Mouse (Mus musculus) embryonic facial prominence, embryonic 12.5 days (tissue): ENCODE measurements around the gene Kif2c. TPM values are rescaled to one million over a fixed set of nuclear protein-coding genes. Genes with fewer than 3 reads are reported as not detected.

ENCODE experiments used
- ATAC-seq: fragments of 200-750 bp; cut with Nextera tagmentation; 2 replicates; pipeline ENCODE4 v1.8.0; 2017; ENCODE audit not compliant: insufficient number of reproducible peaks, insufficient read depth, low FRiP score, low TSS enrichment
- H3K27ac ChIP-seq: fragments of 300-500 bp; sonication (generic); 2 replicates; pipeline ENCODE4 v1.5.1; 2016; ENCODE audit warnings: mild to moderate bottlenecking
- H3K27me3 ChIP-seq: fragments of 300-500 bp; sonication (generic); 2 replicates; pipeline ENCODE4 v1.6.1; 2016; ENCODE audit warnings: mild to moderate bottlenecking, moderate library complexity
- H3K36me3 ChIP-seq: fragments of 300-500 bp; sonication (generic); 2 replicates; pipeline ENCODE4 v1.6.1; 2016; ENCODE audit warnings: mild to moderate bottlenecking
- H3K4me1 ChIP-seq: fragments of 300-500 bp; sonication (generic); 2 replicates; pipeline ENCODE4 v1.6.1; 2016
- H3K4me2 ChIP-seq: fragments of 300-500 bp; sonication (generic); replicated peaks from 2 replicates; pipeline ENCODE4 v1.6.1; 2016; ENCODE audit warnings: mild to moderate bottlenecking, moderate library complexity
- H3K4me3 ChIP-seq: fragments of 300-500 bp; sonication (generic); 2 replicates; pipeline ENCODE4 v1.5.1; 2016; ENCODE audit warnings: mild to moderate bottlenecking
- H3K9ac ChIP-seq: fragments of 300-500 bp; sonication (generic); 2 replicates; pipeline ENCODE4 v1.6.1; 2016; ENCODE audit warnings: mild to moderate bottlenecking, moderate library complexity
- H3K9me3 ChIP-seq: fragments of 300-500 bp; sonication (generic); 2 replicates; pipeline ENCODE4 v1.6.1; 2016; ENCODE audit warnings: mild to moderate bottlenecking, moderate library complexity
- WGBS: fragments of 180-500 bp; shearing (Covaris S2); methylation state at CpG from one replicate; pipeline ENCODE4 v1.1.7; 2016; 5-methylcytosine and 5-hydroxymethylcytosine counted together
- polyA plus RNA-seq: library from polyadenylated mRNA; unstranded; fragments of >200 nt; fragmentation: Nextera tagmentation; extraction: Ambion mirVana; gene quantifications from 2 replicates; pipeline ENCODE4 v1.2.1, GENCODE M21; 2016

Gene Kif2c
- polyA plus RNA-seq, 1 experiment from 2014 or later = 89.5 TPM

GRCm38 (mm10) chr4:117214250-117214649 is 31.8 kb upstream of the Kif2c start:
- H3K4me2 ChIP-seq = no peak overlapping the region
- H3K27ac ChIP-seq = no peak overlapping the region
- H3K9ac ChIP-seq = no peak overlapping the region
- no peaks in the 10 kb centered on the region for H3K36me3 ChIP-seq
- no peak overlapping the region for H3K4me3 ChIP-seq
- H3K9me3 ChIP-seq = no peaks in the 10 kb centered on the region
- H3K4me1 ChIP-seq = no peaks in the 10 kb centered on the region
- peaks cover 3% of the 10 kb centered on the region; the same call in 1 of the 2 replicates for H3K27me3 ChIP-seq
- 82% methylated on average over 6 of the region's 6 CpGs for WGBS
- ATAC-seq = no peak

GRCm38 (mm10) chr4:117210147-117211074 is 28.0 kb upstream of the Kif2c start:
- Histone ChIP-seq H3K27me3 (peaks cover 3% of the 10 kb centered on the region; the same call in 1 of the 2 replicates), H3K9ac (no peak overlapping the region), H3K4me2 (no peak overlapping the region), H3K27ac (0 out of 2 replicates have a peak overlapping the region, but pooled peaks have one; percentile 11), H3K9me3 (no peaks in the 10 kb centered on the region), H3K4me3 (no peak overlapping the region), H3K36me3 (no peaks in the 10 kb centered on the region), H3K4me1 (no peaks in the 10 kb centered on the region)
- WGBS = 2% methylated on average over 20 of the region's 20 CpGs
- no peak for ATAC-seq

- H3K27me3 ChIP-seq = peaks cover 3% of the 10 kb centered on the region; the same call in 1 of the 2 replicates
- H3K4me1 ChIP-seq = no peaks in the 10 kb centered on the region
- H3K4me2 ChIP-seq = no peak overlapping the region
- H3K9ac ChIP-seq = no peak overlapping the region
- 80% methylated on average over 6 of the region's 6 CpGs for WGBS
- H3K9me3 ChIP-seq = no peaks in the 10 kb centered on the region
- no peak overlapping the region for H3K4me3 ChIP-seq
- ATAC-seq = no peak
- H3K27ac ChIP-seq = no peak overlapping the region
- H3K36me3 ChIP-seq = no peaks in the 10 kb centered on the region
Measured at GRCm38 (mm10) chr4:117209592-117209991, 27.2 kb upstream of the Kif2c start.

- WGBS = 68% methylated on average over 4 of the region's 4 CpGs
- 0 out of 2 replicates have a peak, but pooled peaks have one; percentile 17 for ATAC-seq
- Histone ChIP-seq H3K9ac (no peak overlapping the region), H3K27me3 (no peaks in the 10 kb centered on the region), H3K27ac (peak overlapping the region; percentile 80), H3K9me3 (no peaks in the 10 kb centered on the region), H3K4me3 (peak overlapping the region; percentile 33; the same call in 1 of the 2 replicates), H3K36me3 (no peaks in the 10 kb centered on the region), H3K4me1 (no peaks in the 10 kb centered on the region), H3K4me2 (peak overlapping the region; percentile 49; the same call in 1 of the 2 replicates)
Measured at GRCm38 (mm10) chr4:117202992-117203354, 20.5 kb upstream of the Kif2c start.

GRCm38 (mm10) chr4:117202046-117202991 is 19.9 kb upstream of the Kif2c start:
- Histone ChIP-seq H3K9me3 (no peaks in the 10 kb centered on the region), H3K4me3 (peak overlapping the region; percentile 33), H3K4me1 (no peaks in the 10 kb centered on the region), H3K27me3 (no peaks in the 10 kb centered on the region), H3K36me3 (no peaks in the 10 kb centered on the region), H3K4me2 (peak overlapping the region; percentile 49), H3K9ac (peak overlapping the region; percentile 27; the same call in 1 of the 2 replicates), H3K27ac (peak overlapping the region; percentile 80)
- ATAC-seq = peak; percentile 88; the same call in 1 of the 2 replicates
- WGBS = under 1% methylated on average over 25 of the region's 25 CpGs

- H3K9ac ChIP-seq = no peak overlapping the region
- ATAC-seq = no peak
- H3K4me3 ChIP-seq = no peak overlapping the region
- H3K4me2 ChIP-seq = no peak overlapping the region
- WGBS = 94% methylated on average over 14 of the region's 14 CpGs
- no peaks in the 10 kb centered on the region for H3K9me3 ChIP-seq
- no peak overlapping the region for H3K27ac ChIP-seq
- no peaks in the 10 kb centered on the region for H3K27me3 ChIP-seq
- H3K4me1 ChIP-seq = 0 out of 2 replicates have a peak, but pooled peaks cover 3% of the 10 kb centered on the region
- no peaks in the 10 kb centered on the region for H3K36me3 ChIP-seq
Measured at GRCm38 (mm10) chr4:117191804-117192203, 9.4 kb upstream of the Kif2c start.

GRCm38 (mm10) chr4:117190660-117191059 is 8.2 kb upstream of the Kif2c start:
- ATAC-seq = no peak
- no peak overlapping the region for H3K4me3 ChIP-seq
- H3K27ac ChIP-seq = peak overlapping the region; percentile 79
- H3K9ac ChIP-seq = no peak overlapping the region
- no peaks in the 10 kb centered on the region for H3K36me3 ChIP-seq
- H3K4me1 ChIP-seq = 0 out of 2 replicates have a peak, but pooled peaks cover 3% of the 10 kb centered on the region
- no peaks in the 10 kb centered on the region for H3K9me3 ChIP-seq
- 61% methylated on average over 7 of the region's 7 CpGs for WGBS
- no peaks in the 10 kb centered on the region for H3K27me3 ChIP-seq
- no peak overlapping the region for H3K4me2 ChIP-seq

- Histone ChIP-seq H3K4me3 (no peak overlapping the region; the same call in 1 of the 2 replicates), H3K4me2 (peak overlapping the region; percentile 44), H3K9me3 (no peaks in the 10 kb centered on the region), H3K27me3 (no peaks in the 10 kb centered on the region), H3K9ac (no peak overlapping the region), H3K4me1 (0 out of 2 replicates have a peak, but pooled peaks cover 3% of the 10 kb centered on the region), H3K27ac (peak overlapping the region; percentile 79), H3K36me3 (no peaks in the 10 kb centered on the region)
- ATAC-seq = peak; percentile 83
- WGBS = 2% methylated on average over 9 of the region's 9 CpGs
Measured at GRCm38 (mm10) chr4:117189856-117190543, 7.6 kb upstream of the Kif2c start.

GRCm38 (mm10) chr4:117189382-117189855 is 7.0 kb upstream of the Kif2c start:
- Histone ChIP-seq H3K4me2 (peak overlapping the region; percentile 44), H3K4me3 (peak overlapping the region; percentile 31), H3K27ac (peak overlapping the region; percentile 79), H3K36me3 (no peaks in the 10 kb centered on the region), H3K9me3 (no peaks in the 10 kb centered on the region), H3K27me3 (no peaks in the 10 kb centered on the region), H3K4me1 (0 out of 2 replicates have a peak, but pooled peaks cover 3% of the 10 kb centered on the region), H3K9ac (peak overlapping the region; percentile 37)
- ATAC-seq = no peak; the same call in 1 of the 2 replicates
- WGBS = under 1% methylated on average over 16 of the region's 16 CpGs

- H3K36me3 ChIP-seq = no peaks in the 10 kb centered on the region
- H3K27me3 ChIP-seq = no peaks in the 10 kb centered on the region
- H3K27ac ChIP-seq = peak overlapping the region; percentile 79
- peak overlapping the region; percentile 31 for H3K4me3 ChIP-seq
- ATAC-seq = no peak
- 0 out of 2 replicates have a peak, but pooled peaks cover 3% of the 10 kb centered on the region for H3K4me1 ChIP-seq
- WGBS = 51% methylated on average over 3 of the region's 3 CpGs
- H3K9me3 ChIP-seq = no peaks in the 10 kb centered on the region
- H3K4me2 ChIP-seq = peak overlapping the region; percentile 44
- H3K9ac ChIP-seq = peak overlapping the region; percentile 37
Measured at GRCm38 (mm10) chr4:117188969-117189368, 6.5 kb upstream of the Kif2c start.
